Mouse (Mus musculus) right cerebral cortex, postnatal 14 days (tissue): ENCODE results near the gene H2afx.
A peak's percentile ranks its signal among the peaks of the same experiment; 100 is the strongest.
"Not testable (repeated sequence)": the region's sequence is repeated elsewhere in the genome, so short reads cannot be mapped to it uniquely, and the experiment has no call there.

ENCODE experiments used
- DNase-seq: peaks from one replicate; pipeline ENCODE4 v3.0.0; 2022

The H2afx gene

DNA sequence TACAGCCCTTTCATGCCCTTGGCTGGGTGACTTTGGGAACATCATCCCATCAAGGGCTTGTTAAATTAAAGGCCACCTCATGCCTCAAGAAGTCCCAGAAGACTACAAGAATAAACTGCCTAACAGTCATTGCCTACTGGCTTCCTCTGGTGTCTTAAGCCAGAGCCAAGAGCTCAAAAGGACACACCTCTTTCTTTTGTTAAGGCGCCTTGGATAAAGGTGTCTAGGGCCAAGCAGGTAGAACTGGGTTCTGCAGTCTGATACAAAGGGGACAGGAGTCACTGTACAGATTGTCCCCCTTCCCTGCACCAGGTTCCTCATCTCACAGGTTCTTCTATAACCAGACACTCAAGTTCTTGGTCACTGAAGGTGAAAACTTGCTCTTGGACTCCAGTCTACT is 8.1 kb downstream of the H2afx start:
- no peak for DNase-seq

DNA sequence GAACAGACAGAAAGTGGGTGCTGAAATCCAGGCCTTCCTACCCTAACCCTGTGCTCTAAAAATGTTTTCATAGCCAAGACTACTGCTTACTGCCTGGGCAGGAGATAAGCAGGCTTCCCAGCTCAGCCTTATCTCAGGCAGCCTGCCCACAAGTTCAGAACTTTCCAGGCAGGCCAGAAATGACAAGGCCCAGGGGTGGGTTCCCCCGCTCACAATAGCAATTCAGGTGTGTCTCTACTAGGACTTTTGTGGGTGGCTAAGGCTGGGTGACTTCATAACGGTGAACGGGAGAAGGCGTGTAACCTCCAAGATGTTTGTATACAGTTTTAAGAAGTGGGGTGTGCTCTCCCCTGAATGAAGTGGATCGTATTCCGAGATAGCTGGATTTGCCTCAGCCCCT is 8.8 kb downstream of the H2afx start:
- DNase-seq: no peak

DNA sequence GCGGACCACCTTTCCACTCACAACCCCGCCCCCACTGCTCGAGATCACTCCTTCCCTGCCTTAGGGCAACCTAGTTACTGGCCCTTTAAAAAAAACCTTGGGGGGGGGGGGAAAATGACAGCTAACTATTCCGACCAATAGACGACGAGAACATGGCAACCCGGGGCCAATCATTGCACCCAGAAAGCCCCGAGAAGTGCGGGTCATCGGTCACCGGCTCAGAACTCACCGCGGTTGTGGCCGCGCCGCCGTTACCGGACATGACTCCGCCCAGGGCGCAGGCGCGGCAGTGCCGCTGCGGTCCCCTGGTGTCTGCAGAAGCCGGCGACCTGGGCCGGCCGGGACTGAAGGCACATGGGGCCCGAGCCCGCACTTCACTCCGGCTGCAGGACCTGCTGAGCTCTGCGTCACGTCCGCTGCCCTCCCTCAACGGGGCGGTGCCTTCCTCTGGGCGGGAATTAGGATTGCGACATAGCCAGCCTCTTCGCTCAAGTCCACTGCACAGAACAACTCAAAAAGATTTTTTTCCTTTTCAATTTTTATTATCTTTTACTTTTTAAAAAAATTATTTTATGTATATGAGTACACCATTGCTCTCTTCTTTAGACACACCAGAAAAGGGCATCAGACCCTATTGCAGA is 9.4 kb downstream of the H2afx start, which contains the start of gene Hmbs:
TSS of gene Hmbs (minus strand) at position 448 of the 641 bp plus-strand sequence.
- peak; percentile 80 for DNase-seq

DNA sequence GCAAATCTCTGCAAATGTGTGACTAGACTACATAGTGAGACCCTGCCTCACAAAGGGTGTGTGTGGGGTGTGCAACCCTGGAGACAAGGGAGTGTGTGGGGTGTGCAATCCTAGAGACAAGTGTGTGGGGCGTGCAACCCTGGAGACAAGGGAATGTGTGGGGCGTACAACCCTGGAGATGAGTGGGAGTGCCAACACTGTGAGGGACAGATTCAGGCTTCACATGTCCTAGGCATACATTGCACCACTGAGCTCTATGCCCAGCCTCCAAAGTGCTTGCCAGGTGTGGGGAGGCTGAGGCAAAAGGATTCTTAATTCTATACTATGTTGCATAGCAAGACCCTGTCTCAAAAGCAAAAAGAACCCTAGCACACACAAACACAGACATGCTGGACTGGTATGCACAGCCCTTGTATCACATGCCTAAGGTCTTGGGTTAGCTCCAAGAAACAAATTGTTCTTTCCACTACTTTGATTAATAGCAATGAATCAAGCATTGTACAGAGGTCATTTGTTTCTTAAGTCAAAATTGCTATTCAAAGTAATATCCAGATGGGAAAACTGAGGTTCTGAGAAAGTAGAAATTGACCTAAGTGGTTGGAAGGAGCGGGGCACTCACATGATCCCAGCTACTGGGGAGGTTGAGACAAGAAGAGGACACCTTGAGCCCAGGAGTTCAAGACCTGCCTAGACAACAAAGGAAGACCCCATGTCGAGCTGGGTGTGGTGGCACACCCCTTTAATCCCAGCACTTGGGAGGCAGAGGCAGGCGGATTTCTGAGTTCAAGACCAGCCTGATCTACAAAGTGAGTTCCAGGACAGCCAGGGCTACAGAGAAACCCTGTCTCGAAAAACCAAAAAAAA is 11.3 kb downstream of the H2afx start:
- no peak for DNase-seq

DNA sequence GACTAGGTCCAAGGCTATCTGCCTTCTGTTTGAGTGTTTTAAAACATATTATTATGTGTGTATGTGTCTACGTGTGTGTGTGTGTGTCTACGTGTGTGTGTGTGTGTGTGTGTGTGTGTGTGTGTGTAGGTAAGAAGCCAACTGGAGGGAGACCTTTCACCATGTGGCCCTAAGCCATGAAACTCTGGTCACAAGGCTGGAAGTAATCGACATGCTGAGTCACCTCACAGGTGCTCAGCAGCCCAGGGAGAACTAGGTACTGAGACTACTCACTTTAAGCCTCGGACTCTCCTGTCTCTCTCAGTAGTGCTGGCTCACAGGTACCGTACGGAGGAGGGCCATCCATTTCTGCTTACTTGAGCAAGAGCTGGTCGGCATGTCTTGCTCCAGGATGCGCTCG is 12.7 kb downstream of the H2afx start:
- peak; percentile 2 for DNase-seq

DNA sequence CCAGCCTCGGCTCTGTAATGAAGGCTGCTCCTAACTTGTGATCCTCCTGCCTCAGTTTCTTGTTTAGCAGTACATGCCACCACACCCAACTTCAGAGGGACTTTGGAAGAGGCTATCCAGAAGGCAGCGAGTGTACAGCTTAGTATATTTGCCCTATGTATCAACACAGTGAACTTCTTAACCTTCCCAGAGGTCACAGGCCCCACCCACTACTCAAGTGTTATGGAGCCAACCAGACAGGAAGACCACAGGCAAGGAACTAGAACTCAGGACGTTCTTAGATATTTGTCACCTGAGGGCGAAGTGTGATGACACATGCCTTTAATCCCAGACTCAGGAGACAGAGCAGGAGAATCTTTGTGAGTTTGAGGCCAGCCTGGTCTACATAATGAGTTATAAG is 13.1 kb downstream of the H2afx start:
- DNase-seq: peak; percentile 1

DNA sequence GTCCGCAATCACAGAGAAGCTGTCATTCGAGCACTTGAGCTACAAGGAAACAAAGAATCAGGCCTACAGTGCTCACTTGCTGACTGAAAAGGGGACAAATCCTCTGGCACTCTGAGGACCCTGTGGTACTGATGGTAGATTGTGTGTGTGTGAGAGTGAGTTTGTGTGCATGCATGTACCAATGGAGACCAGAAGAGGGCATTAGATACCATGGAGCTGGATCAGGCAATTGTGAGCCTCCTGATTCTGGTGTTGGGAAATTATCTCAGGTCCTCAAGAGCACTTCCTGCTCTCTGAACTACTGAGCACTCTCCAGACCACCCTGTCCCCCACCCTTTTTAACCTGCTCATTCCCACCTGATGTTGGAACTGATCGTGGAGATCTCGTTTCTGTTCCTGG is 14.1 kb downstream of the H2afx start:
- DNase-seq: no peak

DNA sequence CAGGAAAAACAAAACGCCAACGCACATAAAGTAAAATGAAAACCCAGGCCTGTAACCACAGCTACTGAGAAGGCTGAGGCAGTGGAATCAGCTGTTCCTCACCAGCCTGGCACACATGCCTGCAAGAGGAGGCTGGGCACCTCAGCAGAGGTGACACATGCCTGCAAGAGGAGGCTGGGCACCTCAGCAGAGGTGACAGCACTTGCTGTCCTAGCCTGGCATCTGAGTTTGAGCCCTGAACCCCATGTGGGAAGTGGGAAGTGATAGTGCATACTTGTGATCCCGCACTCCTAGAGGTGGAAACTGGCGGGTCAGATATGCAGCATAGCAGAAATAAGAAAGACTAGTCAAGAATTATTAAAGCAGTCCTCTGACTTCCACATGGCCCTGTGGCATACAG is 16.9 kb downstream of the H2afx start:
- no peak for DNase-seq

DNA sequence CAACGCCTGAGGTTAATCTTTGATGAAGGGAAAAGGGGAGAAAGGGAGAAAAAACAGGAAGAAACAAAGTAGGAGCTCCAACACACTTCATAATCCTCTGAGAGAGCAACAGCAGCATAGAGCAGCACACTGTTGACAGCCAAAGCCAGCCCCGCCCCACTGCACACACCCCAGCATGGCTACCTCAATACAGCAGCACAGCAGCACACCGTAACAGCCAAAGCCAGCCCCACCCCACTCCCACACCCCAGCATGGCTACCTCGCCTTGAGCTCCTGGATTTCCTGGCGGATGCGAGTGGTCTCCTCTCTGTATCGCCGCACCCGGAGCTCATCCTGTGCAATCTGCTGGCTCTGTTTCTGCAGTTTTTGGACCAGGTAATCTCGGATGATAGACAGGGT is 17.8 kb downstream of the H2afx start:
- no peak for DNase-seq

DNA sequence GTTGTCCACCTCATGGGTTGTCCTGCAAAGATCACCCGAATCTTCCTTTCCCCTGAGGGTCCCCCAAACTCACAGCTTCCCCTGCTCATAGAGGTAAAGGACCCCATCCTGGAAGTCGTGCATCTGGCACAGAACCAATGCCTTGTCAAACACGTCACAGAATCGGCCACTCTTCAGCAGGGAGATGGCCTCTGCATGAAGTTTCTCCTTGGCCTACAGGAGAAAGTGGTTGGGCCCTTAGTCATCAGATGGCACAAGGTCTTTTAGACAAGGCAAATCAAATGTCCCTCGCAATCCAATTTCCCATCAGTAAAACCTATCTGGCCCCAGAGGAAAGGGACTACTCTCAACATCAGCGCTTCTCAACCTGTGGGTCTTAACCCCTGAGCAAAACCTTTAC is 18.6 kb downstream of the H2afx start:
- DNase-seq: no peak

DNA sequence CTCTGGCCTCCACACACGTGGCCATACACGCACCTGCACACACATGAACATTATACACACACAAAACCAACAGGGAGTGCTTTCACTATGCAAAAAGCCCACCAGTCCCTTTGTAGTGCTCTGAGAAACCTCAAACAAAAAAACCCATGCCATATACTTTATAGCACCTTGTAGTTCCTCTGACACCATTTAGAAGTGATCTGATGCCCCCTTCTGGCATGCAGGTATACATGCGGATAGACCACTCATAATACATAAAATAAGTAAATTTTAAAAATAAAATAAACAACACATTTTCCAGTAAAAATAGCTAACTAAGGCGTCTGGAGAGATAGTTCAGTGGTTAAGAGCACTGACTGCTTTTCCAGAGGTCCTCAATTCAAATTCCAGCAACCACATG is 22.7 kb downstream of the H2afx start:
- no peak for DNase-seq

DNA sequence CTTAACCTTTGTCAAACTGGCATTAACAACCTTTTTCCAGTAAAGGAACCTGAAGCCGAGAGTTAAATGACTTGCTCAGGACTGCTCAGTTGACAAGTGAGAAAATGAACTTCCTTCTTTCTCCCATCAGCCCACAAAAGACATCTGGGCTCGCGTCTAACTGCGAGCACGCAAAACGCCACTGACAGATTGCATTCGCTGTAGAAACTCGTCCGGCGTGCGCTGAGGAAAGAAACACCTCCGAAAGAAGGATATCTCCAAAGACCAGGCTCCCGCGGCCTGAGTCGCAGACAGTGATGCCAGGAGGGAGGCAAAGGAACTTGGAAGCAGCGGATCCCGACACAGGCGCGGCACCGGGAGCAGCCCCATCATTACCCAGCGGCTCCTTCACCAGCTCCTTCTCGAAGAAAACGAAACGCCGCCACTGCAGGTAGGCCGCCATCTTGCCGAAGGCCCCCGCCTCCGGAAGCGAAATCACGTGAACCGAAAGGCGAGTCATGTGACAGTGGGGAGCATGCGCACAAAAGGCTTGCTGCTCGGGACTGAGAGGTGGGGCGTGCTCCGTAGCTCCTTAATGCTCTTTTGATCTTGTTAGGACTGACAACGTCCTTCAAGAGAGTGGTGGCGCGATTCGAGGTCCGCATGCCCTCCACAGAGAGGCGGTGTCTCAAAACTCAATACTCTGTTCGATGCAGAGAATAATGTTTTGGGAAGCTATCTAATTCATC is 26.9 kb downstream of the H2afx start, which contains the start of gene Vps11:
TSS of gene Vps11 (minus strand) at position 481 of the 728 bp plus-strand sequence.
- DNase-seq: peak; percentile 95

DNA sequence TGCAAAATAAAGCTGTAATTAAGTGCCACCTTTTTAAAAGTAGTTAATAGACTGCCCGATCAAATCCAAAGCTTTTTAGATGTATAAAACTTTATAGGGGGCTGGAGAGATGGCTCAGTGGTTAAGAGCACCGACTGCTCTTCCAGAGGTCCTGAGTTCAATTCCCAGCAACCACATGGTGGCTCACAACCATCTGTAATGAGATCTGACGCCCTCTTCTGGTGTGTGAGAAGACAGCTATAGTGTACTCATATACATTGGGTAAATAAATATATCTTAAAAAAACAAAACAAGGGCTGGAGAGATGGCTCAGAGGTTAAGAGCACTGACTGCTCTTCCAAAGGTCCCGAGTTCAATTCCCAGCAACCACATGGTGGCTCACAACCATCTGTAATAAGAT is 27.4 kb downstream of the H2afx start:
- not testable (repeated sequence) for DNase-seq

DNA sequence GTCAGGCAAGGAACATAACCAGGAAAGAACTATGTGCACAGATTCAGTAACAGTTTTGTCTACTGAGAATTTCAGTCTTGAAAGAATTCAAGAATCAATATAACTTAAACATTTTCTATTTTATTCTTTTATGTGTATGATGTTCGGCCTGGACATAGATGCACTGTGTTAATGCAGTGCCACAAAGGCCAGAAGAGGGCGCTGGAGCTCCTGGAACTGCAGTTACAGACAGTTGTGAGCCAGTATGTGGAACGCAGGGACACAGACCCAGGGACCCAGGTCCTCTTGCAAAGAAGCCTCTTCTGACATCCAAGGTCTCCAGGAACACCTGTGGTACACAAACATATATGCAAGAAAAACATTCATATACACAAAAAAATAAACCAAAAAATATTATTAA is 30.0 kb downstream of the H2afx start:
- peak; percentile 28 for DNase-seq

DNA sequence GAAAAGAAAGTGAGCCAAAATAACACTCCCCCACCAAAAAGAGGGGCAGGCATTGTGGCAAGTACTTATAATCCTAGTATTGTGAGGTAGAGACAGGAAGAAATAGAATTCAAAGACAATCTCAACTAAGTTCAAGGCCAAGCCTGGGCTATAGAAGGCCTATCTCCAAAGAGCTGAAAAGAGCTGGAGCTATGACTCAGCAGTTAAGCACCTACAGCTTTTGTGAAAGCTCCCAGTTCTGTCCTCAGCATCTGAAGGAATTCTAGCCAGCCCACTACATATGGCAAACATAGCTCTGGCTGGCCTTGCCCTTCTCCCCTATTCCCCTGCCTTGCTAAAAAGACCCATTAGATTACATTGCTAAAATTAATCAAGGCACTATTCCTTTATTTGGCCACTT is 38.9 kb downstream of the H2afx start:
- no peak for DNase-seq

DNA sequence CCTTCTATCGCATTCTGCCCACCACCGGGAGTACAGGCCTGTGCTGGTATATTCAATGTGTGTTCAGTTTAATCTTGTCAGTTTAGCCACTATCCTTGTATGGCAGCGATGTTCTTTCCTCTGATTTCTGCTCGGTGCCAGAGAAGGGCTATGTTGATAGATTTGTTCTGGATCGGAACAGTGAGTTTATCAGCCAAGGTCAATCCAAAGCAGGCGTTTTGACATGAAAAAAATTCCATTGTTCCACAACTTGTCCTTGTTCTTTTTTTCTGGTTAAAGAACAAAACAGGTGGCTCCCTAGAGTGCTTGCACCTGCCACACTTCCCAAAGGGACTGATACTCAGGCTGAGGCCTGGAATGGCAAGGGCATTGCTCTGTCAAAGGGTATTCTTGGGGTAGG is 41.6 kb downstream of the H2afx start:
- DNase-seq: no peak

DNA sequence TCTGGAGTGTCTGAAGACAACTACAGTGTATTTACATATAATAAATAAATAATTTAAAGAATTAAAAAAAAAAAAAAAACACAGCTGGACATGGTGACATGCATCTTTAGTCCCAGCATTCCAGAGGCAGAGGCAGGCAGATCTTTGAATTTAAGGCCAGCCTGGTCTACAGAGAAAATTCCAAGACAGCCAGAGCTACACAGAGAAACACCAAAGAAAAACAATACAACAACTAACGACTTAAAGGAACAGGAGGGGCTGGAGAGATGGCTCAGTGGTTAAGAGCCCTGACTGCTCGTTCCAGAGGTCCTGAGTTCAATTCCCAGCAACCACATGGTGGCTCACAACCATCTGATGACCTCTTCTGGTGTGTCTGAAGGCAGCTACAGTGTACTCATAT is 42.8 kb downstream of the H2afx start:
- DNase-seq: not testable (repeated sequence)

DNA sequence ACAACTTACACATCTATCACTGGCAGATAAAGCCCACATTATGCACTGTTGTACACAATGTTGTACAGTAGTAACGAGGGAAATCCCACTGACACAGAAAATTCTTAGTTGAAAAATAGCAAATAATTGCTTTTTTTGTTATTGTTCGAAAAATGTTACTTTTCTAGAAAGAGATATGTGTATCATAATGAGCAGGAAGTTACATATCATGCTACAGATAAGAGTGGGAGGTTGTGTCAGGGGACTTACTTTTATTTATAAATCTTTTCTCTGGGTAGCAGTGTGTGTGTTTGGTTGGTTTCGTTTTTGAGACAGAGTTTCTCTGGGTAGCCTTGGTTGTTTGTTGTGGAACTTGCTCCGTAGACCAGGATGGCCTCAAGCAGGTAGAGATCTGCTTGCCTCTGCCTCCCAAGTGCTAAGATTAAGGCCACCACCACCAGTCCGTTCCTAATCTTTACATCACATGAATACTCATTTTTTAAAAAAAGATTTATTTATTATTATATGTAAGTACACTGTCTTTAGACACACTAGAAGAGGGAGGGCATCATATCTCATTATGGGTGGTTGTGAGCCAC is 43.7 kb downstream of the H2afx start:
- DNase-seq: no peak

DNA sequence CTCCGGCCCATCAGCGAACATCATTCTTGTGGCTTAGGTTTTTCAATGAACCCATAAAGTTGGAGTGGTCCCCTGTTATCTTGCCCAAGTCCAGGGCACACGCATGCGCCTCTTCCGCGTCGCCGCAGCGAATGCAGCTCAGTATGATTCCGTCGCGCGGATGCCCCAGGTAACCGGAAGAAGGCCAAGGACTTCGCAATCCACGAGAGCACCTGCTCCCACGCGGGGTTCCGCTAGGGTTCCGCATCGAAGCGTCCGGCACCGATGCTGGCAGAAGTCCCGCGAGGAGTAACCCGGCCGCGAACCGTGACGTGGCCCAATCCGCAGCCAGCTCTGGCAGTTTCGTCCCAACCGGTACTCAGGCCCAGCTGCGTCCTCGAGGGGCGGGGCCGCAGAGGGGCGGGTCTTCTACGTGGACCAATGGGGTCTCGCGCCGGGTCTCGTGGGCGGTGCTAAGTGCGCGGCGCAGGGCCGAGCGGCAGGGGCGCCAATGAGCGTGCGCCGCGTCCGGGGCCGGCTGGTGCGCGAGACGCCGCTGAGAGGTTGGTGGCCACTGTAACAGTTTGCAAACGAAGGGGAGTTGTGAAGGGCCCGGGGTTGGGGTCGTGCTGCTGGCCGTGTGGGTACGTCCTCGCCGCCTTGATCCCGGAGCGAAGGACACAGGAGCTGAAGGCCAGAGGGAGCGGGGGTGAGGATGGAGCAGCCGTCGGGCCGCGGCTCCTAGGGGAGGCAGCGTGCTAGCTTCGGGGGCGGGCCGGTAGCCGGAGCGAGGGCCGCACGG is 44.8 kb downstream of the H2afx start, which contains the start of gene Hyou1:
TSS of gene Hyou1 (plus strand) at position 437 of the 781 bp plus-strand sequence.
- DNase-seq: peak; percentile 99

DNA sequence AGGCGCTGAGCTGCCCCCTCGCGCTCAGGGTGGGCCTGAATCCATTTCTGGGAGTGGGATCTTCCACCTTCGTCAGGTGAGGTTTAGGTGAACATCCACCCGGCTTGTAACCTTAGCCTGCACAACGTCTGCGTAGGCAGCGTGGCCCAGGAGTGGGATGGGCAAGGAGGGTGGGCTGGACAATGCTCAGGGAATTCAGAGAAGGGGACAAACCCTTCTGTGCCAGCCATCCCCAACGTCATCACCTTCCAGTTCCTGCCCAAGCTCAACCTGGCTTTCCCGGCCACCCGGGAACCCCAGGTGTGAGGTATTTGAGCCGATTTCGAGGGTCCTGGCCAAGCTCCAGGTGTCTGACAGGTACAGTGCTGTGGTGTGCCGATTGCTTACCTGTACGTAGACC is 45.4 kb downstream of the H2afx start:
- DNase-seq: no peak

DNA sequence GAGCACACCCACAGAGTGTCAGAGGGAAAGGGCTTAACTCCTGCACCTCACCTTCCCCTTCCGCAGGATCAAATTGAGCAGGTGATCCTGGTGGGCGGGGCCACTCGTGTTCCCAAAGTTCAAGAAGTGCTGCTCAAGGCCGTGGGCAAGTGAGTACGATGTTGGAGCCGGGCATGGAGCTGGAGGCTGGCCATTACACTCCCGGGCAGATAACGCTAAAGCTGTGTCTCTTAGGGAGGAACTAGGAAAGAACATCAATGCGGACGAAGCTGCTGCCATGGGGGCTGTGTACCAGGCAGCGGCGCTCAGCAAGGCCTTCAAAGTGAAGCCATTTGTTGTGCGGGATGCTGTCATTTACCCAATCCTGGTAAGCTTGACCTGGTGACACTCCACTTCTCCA is 50.1 kb downstream of the H2afx start:
- no peak for DNase-seq
